Mouse (Mus musculus) bone marrow, adult 2 months (tissue): ENCODE results near the gene Tex14.
"Not testable (repeated sequence)": the region's sequence is repeated elsewhere in the genome, so short reads cannot be mapped to it uniquely, and the experiment has no call there.

Source experiments
- CTCF ChIP-seq: fragments of 200-500 bp; IDR thresholded peaks from 2 replicates; pipeline ENCODE4 v1.5.1; 2011; ENCODE audit warnings: low read length, control low read depth; ENCODE audit not compliant: control insufficient read depth, insufficient read depth
- POLR2A ChIP-seq: fragments of 200-500 bp; IDR thresholded peaks from 2 replicates; pipeline ENCODE4 v1.6.1; 2011; ENCODE audit warnings: low read depth, mild to moderate bottlenecking, control low read depth, low read length, borderline replicate concordance; ENCODE audit not compliant: control insufficient read depth

DNA sequence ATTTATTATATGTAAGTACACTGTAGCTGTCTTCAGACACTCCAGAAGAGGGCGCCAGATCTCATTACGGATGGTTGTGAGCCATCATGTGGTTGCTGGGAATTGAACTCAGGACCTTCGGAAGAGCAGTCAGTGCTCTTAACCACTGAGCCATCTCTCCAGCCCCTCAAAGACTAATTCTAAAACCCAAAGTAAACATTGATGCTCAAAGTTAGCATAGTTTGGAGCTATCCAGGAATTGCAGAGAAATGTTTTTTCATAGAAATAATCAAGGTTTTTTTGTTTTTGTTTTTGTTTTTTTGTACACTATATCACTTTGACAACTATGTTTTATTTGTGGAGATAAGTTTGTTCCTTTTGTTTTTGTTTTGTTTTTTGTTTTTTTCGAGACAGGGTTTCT is 40.7 kb downstream of the Tex14 start:
- TF ChIP-seq CTCF, POLR2A: not testable (repeated sequence)
